8 mouse cellular contexts compared by ENCODE assay signal in the genomic region with DNA sequence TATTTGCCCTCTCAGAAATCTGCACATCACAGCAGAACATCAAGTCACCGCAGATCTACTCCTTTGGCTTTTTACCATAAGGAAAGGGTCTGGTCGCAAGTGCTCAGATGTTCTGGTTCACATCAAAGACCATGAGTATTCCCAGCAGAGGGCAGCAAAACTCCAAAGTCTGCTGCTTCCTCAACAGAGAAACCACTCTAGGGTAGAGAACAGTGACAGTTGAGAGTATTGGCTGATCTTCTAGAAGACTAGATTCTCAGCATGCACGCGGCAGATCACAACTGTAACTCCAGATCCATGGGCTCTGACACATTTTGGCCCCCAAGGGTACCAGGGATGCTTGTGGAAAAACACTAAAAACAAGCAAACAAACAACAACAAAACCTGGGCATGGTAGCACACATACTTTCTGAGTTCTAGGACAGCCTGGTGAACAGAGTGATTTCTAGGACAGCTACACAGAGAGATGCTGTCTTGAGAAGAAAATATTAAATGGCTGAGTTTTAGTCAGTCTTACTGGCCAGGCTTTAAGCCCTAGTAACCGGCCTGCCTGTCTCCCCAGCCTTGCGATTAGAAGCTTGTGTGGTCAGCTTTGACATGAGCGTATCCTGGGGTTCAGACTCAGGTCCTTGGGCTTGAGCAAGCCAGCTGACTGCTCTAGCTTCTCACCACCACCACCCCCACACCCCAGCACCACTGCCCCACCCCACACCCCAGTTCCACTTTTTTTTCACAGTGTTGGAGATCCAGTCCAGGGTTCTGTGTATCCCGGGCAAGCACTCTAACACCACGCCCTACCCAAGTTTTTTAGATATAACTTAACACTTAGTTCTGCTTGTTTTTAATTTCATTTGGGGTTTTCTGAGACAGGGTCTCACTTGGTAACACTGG. TPM values are rescaled to one million over a fixed set of nuclear protein-coding genes. Genes with fewer than 3 reads are reported as not detected.
DNase-seq lines count a peak whose midpoint lies in the region; ATAC-seq and TF ChIP-seq lines count a peak whose summit lies in the region.

No protein-coding gene starts in this region.

- peak; percentile 88 for TF ChIP-seq CTCF in forebrain, postnatal 0 days (IDR thresholded peaks at IDR 0.05; ENCODE audit: low read depth)

- no peaks in the 10 kb centered on the region for H3K27me3 ChIP-seq in forebrain, postnatal 0 days (ENCODE audit: insufficient read depth, low read length)
- H3K27me3 ChIP-seq in hindbrain, embryonic 16.5 days (replicated peaks; ENCODE audit: control insufficient read depth, insufficient read depth, low read length) = no peaks in the 10 kb centered on the region

- H3K36me3 ChIP-seq in forebrain, postnatal 0 days (ENCODE audit: insufficient read depth) = 0 out of 2 replicates have a peak, but pooled peaks cover 1% of the 10 kb centered on the region
- H3K36me3 ChIP-seq in hindbrain, embryonic 16.5 days (ENCODE audit: control insufficient read depth, insufficient read depth, low read length) = no peaks in the 10 kb centered on the region

- peak; percentile 87 for ATAC-seq in forebrain, postnatal 0 days
- peak; percentile 78; the same call in 1 of the 2 replicates for ATAC-seq in hindbrain, embryonic 16.5 days

- DNase-seq in MEL-GATA-1-ER (ENCODE audit: extremely low read depth, low read depth) = peak; percentile 97
- peak; percentile 80 for DNase-seq in c-Kit-positive CD71-positive TER-119-positive erythroid progenitor cells, embryonic 14.5 days (ENCODE audit: low spot score)
- peak; percentile 92 for DNase-seq in forebrain, postnatal 0 days
- peak; percentile 56 to 92 for DNase-seq in layer of hippocampus, postnatal 25 days (ENCODE audit: extremely low spot score in 1 of 2, low spot score in 1 of 2)
- peak; percentile 91 for DNase-seq in lung, postnatal 10 days
- DNase-seq in ovary, postnatal 14 days (ENCODE audit: low spot score) = peak; percentile 75
- peak; percentile 67 to 85 for DNase-seq in thymus, postnatal 10 days (ENCODE audit: low spot score in 2 of 2)

- H3K27ac ChIP-seq in forebrain, postnatal 0 days (ENCODE audit: low read depth, low read length) = no peak overlapping the region
- no peak overlapping the region for H3K27ac ChIP-seq in hindbrain, embryonic 16.5 days (ENCODE audit: low read depth, low read length)

- no peak overlapping the region for H3K9ac ChIP-seq in forebrain, postnatal 0 days
- H3K9ac ChIP-seq in hindbrain, embryonic 16.5 days (ENCODE audit: low read depth, low read length) = no peak overlapping the region

- no peak overlapping the region for H3K4me3 ChIP-seq in forebrain, postnatal 0 days (ENCODE audit: low read depth, low read length)
- H3K4me3 ChIP-seq in hindbrain, embryonic 16.5 days (ENCODE audit: low read length) = no peak overlapping the region

- H3K4me1 ChIP-seq in forebrain, postnatal 0 days (ENCODE audit: insufficient read depth) = no peaks in the 10 kb centered on the region
- H3K4me1 ChIP-seq in hindbrain, embryonic 16.5 days (ENCODE audit: control insufficient read depth, insufficient read depth, low read depth, low read length) = peaks cover 2% of the 10 kb centered on the region; the same call in 1 of the 2 replicates

- no peak overlapping the region for H3K4me2 ChIP-seq in forebrain, postnatal 0 days (ENCODE audit: low read depth)
- no peak overlapping the region for H3K4me2 ChIP-seq in hindbrain, embryonic 16.5 days (ENCODE audit: low read length)

- WGBS in forebrain, postnatal 0 days = 57% methylated on average over 9 of the region's 9 CpGs
- 62% methylated on average over 9 of the region's 9 CpGs for WGBS in hindbrain, embryonic 16.5 days

- no peaks in the 10 kb centered on the region for H3K9me3 ChIP-seq in forebrain, postnatal 0 days (ENCODE audit: low read length)
- H3K9me3 ChIP-seq in hindbrain, embryonic 16.5 days (ENCODE audit: control insufficient read depth, low read length) = no peaks in the 10 kb centered on the region

RNA-seq across cellular contexts. Expression of a gene that starts 28.2 kb away (rescaled TPM):
- 71.3 and 73.9 TPM in 2 replicates for total RNA-seq in forebrain, postnatal 0 days (2014; rRNA removed)
- polyA plus RNA-seq in forebrain, postnatal 0 days (2015; fragmentation: Nextera tagmentation; extraction: Ambion mirVana) = 83.4 and 91.4 TPM in 2 replicates
- polyA plus RNA-seq in hindbrain, embryonic 16.5 days (2015; fragmentation: Nextera tagmentation; extraction: Ambion mirVana) = 97.5 and 102 TPM in 2 replicates
- total RNA-seq in layer of hippocampus, postnatal 25 days (2021) = 10 to 100 TPM; 67.9 to 81.1 TPM

RNA-seq across cellular contexts. Expression of a gene that starts 40.7 kb away (rescaled TPM):
- total RNA-seq in forebrain, postnatal 0 days (2014; rRNA removed) = 92.8 and 118 TPM in 2 replicates
- 40.6 and 53.1 TPM in 2 replicates for polyA plus RNA-seq in forebrain, postnatal 0 days (2015; fragmentation: Nextera tagmentation; extraction: Ambion mirVana)
- polyA plus RNA-seq in hindbrain, embryonic 16.5 days (2015; fragmentation: Nextera tagmentation; extraction: Ambion mirVana) = 60.3 and 69.9 TPM in 2 replicates
- total RNA-seq in layer of hippocampus, postnatal 25 days (2021) = 100 to 1,000 TPM; 219 to 249 TPM
